In the genomic region with DNA sequence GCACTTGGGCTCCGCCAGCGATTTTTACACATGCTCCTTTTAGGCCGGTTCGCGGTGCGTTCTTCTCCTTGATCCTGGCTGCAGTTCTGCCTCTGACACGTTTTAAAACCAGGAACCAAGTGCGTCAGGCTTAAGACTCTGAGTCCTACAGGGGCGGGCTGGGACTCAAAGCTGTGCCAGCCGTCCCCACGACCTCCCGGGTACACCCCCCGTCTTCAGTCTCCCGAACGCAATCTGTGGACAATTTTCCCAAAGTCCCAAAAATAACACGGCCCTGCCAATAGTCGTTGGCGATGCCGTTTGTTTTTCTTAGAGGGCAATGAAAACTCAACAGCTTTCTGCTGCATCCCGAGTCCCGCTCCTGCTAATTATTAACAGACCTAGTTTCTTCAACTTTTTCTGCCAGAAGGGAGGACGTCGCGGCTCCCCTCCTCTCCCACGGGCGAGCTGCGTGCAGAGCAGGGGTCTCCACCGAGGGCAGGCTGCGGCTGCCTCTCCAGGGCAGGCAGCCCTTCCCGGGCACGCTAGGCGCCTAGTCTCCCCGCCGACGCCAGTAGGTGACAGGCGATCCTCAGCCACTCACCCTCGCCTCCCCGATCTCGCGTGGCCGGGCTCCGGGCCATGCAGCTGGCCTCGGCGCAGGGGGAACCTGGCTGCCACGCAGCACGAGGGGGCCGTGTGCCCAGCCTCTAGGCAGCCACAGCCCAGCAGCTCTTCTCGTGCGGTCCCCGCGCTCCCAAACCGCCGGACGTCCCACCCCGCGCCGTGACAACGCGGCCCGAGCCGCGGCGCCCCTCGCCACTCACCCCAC, we compare ENCODE assay signal across 8 mouse cellular contexts. TPM values are rescaled to one million over a fixed set of nuclear protein-coding genes. Genes with fewer than 3 reads are reported as not detected.
DNase-seq lines count a peak whose midpoint lies in the region; ATAC-seq lines count a peak whose summit lies in the region.

No protein-coding gene starts in this region.

- DNase-seq in CD4-positive helper T cell, adult 2 months (ENCODE audit: low read depth, low spot score): peak; percentile 44
- peak; percentile 69 for DNase-seq in adrenal gland, postnatal 10 days
- DNase-seq in urinary bladder, postnatal 25 days (ENCODE audit: low spot score): peak; percentile 48

- WGBS in embryonic facial prominence, embryonic 12.5 days: under 1% methylated on average over 64 of the region's 64 CpGs
- WGBS in heart, embryonic 13.5 days: under 1% methylated on average over 63 of the region's 64 CpGs
- WGBS in kidney, embryonic 16.5 days: under 1% methylated on average over 57 of the region's 64 CpGs
- under 1% methylated on average over 64 of the region's 64 CpGs for WGBS in liver, embryonic 15.5 days (ENCODE audit: insufficient replicate concordance)
- WGBS in neural tube, embryonic 14.5 days: under 1% methylated on average over 64 of the region's 64 CpGs

- H3K36me3 ChIP-seq in embryonic facial prominence, embryonic 12.5 days: no peaks in the 10 kb centered on the region
- no peaks in the 10 kb centered on the region for H3K36me3 ChIP-seq in heart, embryonic 13.5 days
- no peaks in the 10 kb centered on the region for H3K36me3 ChIP-seq in kidney, embryonic 16.5 days (ENCODE audit: insufficient read depth, low read length)
- no peaks in the 10 kb centered on the region for H3K36me3 ChIP-seq in liver, embryonic 15.5 days (replicated peaks)
- no peaks in the 10 kb centered on the region for H3K36me3 ChIP-seq in neural tube, embryonic 14.5 days (ENCODE audit: control insufficient read depth, insufficient read depth, low read length)

- H3K27me3 ChIP-seq in embryonic facial prominence, embryonic 12.5 days: no peaks in the 10 kb centered on the region
- H3K27me3 ChIP-seq in heart, embryonic 13.5 days (replicated peaks): no peaks in the 10 kb centered on the region
- no peaks in the 10 kb centered on the region for H3K27me3 ChIP-seq in kidney, embryonic 16.5 days (ENCODE audit: insufficient read depth, low read length)
- H3K27me3 ChIP-seq in liver, embryonic 15.5 days: peaks cover 19% of the 10 kb centered on the region
- H3K27me3 ChIP-seq in neural tube, embryonic 14.5 days (ENCODE audit: control insufficient read depth, insufficient read depth, low read length): no peaks in the 10 kb centered on the region

- H3K4me2 ChIP-seq in embryonic facial prominence, embryonic 12.5 days (replicated peaks): peak overlapping the region; percentile 79
- H3K4me2 ChIP-seq in heart, embryonic 13.5 days: peak overlapping the region; percentile 92
- H3K4me2 ChIP-seq in kidney, embryonic 16.5 days (replicated peaks; ENCODE audit: low read depth, low read length): peak overlapping the region; percentile 89
- peak overlapping the region; percentile 98 for H3K4me2 ChIP-seq in liver, embryonic 15.5 days
- peak overlapping the region; percentile 93 for H3K4me2 ChIP-seq in neural tube, embryonic 14.5 days (ENCODE audit: low read depth, low read length)

- H3K27ac ChIP-seq in embryonic facial prominence, embryonic 12.5 days: peak overlapping the region; percentile 98
- H3K27ac ChIP-seq in heart, embryonic 13.5 days (replicated peaks): peak overlapping the region; percentile 97
- H3K27ac ChIP-seq in kidney, embryonic 16.5 days (ENCODE audit: low read length): peak overlapping the region; percentile 96
- H3K27ac ChIP-seq in liver, embryonic 15.5 days (replicated peaks): peak overlapping the region; percentile 68
- H3K27ac ChIP-seq in neural tube, embryonic 14.5 days (ENCODE audit: low read depth, low read length): peak overlapping the region; percentile 85

- peak overlapping the region; percentile 97 for H3K9ac ChIP-seq in embryonic facial prominence, embryonic 12.5 days
- peak overlapping the region; percentile 99 for H3K9ac ChIP-seq in heart, embryonic 13.5 days
- H3K9ac ChIP-seq in kidney, embryonic 16.5 days (replicated peaks; ENCODE audit: low read length): peak overlapping the region; percentile 97
- H3K9ac ChIP-seq in liver, embryonic 15.5 days: peak overlapping the region; percentile 73
- H3K9ac ChIP-seq in neural tube, embryonic 14.5 days (replicated peaks; ENCODE audit: low read depth, low read length): peak overlapping the region; percentile 82

- no peaks in the 10 kb centered on the region for H3K9me3 ChIP-seq in embryonic facial prominence, embryonic 12.5 days
- H3K9me3 ChIP-seq in heart, embryonic 13.5 days: no peaks in the 10 kb centered on the region
- H3K9me3 ChIP-seq in kidney, embryonic 16.5 days (ENCODE audit: low read length): no peaks in the 10 kb centered on the region
- no peaks in the 10 kb centered on the region for H3K9me3 ChIP-seq in liver, embryonic 15.5 days (replicated peaks)
- H3K9me3 ChIP-seq in neural tube, embryonic 14.5 days (ENCODE audit: control insufficient read depth, low read length): no peaks in the 10 kb centered on the region

- H3K4me1 ChIP-seq in embryonic facial prominence, embryonic 12.5 days: peaks cover 37% of the 10 kb centered on the region
- peaks cover 52% of the 10 kb centered on the region for H3K4me1 ChIP-seq in heart, embryonic 13.5 days
- H3K4me1 ChIP-seq in kidney, embryonic 16.5 days (ENCODE audit: insufficient read depth, low read length): peaks cover 43% of the 10 kb centered on the region
- peaks cover 56% of the 10 kb centered on the region for H3K4me1 ChIP-seq in liver, embryonic 15.5 days (replicated peaks)
- H3K4me1 ChIP-seq in neural tube, embryonic 14.5 days (ENCODE audit: control insufficient read depth, insufficient read depth, low read length): peaks cover 15% of the 10 kb centered on the region

- H3K4me3 ChIP-seq in embryonic facial prominence, embryonic 12.5 days: peak overlapping the region; percentile 99
- peak overlapping the region; percentile 98 for H3K4me3 ChIP-seq in heart, embryonic 13.5 days
- peak overlapping the region; percentile 90 for H3K4me3 ChIP-seq in kidney, embryonic 16.5 days (ENCODE audit: low read length)
- H3K4me3 ChIP-seq in liver, embryonic 15.5 days (replicated peaks): peak overlapping the region; percentile 78
- peak overlapping the region; percentile 82 for H3K4me3 ChIP-seq in neural tube, embryonic 14.5 days (ENCODE audit: low read depth, low read length)

- ATAC-seq in embryonic facial prominence, embryonic 12.5 days (ENCODE audit: insufficient number of reproducible peaks, insufficient read depth, low FRiP score, low TSS enrichment): peak; percentile 55
- ATAC-seq in heart, embryonic 13.5 days (ENCODE audit: extremely low read depth, insufficient number of reproducible peaks, low FRiP score, low TSS enrichment): peak; percentile 33; the same call in 1 of the 2 replicates
- peak; percentile 57 for ATAC-seq in kidney, embryonic 16.5 days (ENCODE audit: low FRiP score, low TSS enrichment)
- peak; percentile 45 for ATAC-seq in liver, embryonic 15.5 days (ENCODE audit: insufficient read depth)
- ATAC-seq in neural tube, embryonic 14.5 days (ENCODE audit: low read depth): peak; percentile 72

RNA-seq across cellular contexts. Expression of a gene that starts 0.6 kb away (rescaled TPM):
- 10 to 100 TPM; 21.0 to 23.8 TPM for total RNA-seq in adrenal gland, postnatal 10 days (2021)
- polyA plus RNA-seq in embryonic facial prominence, embryonic 12.5 days (2016; fragmentation: Nextera tagmentation; extraction: Ambion mirVana): 41.9 and 51.8 TPM in 2 replicates
- 30.3 and 30.5 TPM in 2 replicates for polyA plus RNA-seq in heart, embryonic 13.5 days (2015; fragmentation: Nextera tagmentation; extraction: Ambion mirVana)
- 28.5 and 31.3 TPM in 2 replicates for polyA plus RNA-seq in kidney, embryonic 16.5 days (2015; fragmentation: Nextera tagmentation; extraction: Ambion mirVana)
- 2.6 and 3.5 TPM in 2 replicates for polyA plus RNA-seq in liver, embryonic 15.5 days (2015; fragmentation: Nextera tagmentation; extraction: Ambion mirVana)
- 26.9 and 27.3 TPM in 2 replicates for polyA plus RNA-seq in neural tube, embryonic 14.5 days (2014; fragmentation: Nextera tagmentation; extraction: Ambion mirVana)

Comparison
In these comparisons a context has a peak if more than half of its experiments do, and no peak if none do; other contexts are left out.
1. Peak in every context shown above with its lines: DNase-seq, ATAC-seq, H3K4me3 ChIP-seq and H3K27ac ChIP-seq.